Mouse (Mus musculus) liver, embryonic 14.5 days (tissue): ENCODE measurements at regions not wholly inside any gene's neighbourhood (a gene's known extent, or its start where the extent isn't known, plus 50 kb on each side); places are given as distances from the start of the nearest gene placed in this dataset.

Source experiments
- CTCF ChIP-seq: IDR thresholded peaks from 2 replicates; pipeline ENCODE4 v1.5.1; 2016; ENCODE audit warnings: antibody characterized with exemption, low read depth, control low read depth
- EP300 ChIP-seq: IDR thresholded peaks from 2 replicates; pipeline ENCODE4 v1.6.1; 2016; ENCODE audit warnings: antibody characterized with exemption, low read depth

- TF ChIP-seq CTCF (no peak), EP300 (no peak)
Measured at GRCm38 (mm10) chr17:45294886-45295285, 138.7 kb downstream of the Cdc5l start.
